In genomic region chr10:53115673-53116398, GRCm38 (mm10) we compare ENCODE assay signal across 11 mouse cellular contexts.
DNase-seq lines count a peak whose midpoint lies in the region; ATAC-seq lines count a peak whose summit lies in the region.
"Had no signal": no experiment of that assay in that cellular context is flagged by ENCODE, and none has a peak within 500 bp of the region (broad histone marks: within the 10 kb centered on the region; RNA-seq: fewer than 3 reads in every experiment).

No protein-coding gene starts in this region.

- 0 out of 2 replicates have a peak, but pooled peaks cover 2% of the 10 kb centered on the region for H3K36me3 ChIP-seq in forebrain, embryonic 13.5 days (ENCODE audit: poor library complexity, severe bottlenecking)
- H3K36me3 ChIP-seq in forebrain, embryonic 12.5 days (replicated peaks) = no peaks in the 10 kb centered on the region
- H3K36me3 ChIP-seq in kidney, embryonic 14.5 days (ENCODE audit: control insufficient read depth, insufficient read depth, low read length) = no peaks in the 10 kb centered on the region
- H3K36me3 ChIP-seq: embryonic facial prominence, embryonic 12.5 days; limb, embryonic 15.5 days had no signal

- peak overlapping the region; percentile 14; the same call in 1 of the 2 replicates for H3K27ac ChIP-seq in forebrain, embryonic 13.5 days
- H3K27ac ChIP-seq in forebrain, embryonic 12.5 days = no peak overlapping the region
- H3K27ac ChIP-seq in kidney, embryonic 14.5 days (ENCODE audit: low read depth, low read length) = no peak overlapping the region; the same call in 1 of the 2 replicates
- H3K27ac ChIP-seq: embryonic facial prominence, embryonic 12.5 days; limb, embryonic 15.5 days had no signal

- no peak overlapping the region for H3K9ac ChIP-seq in forebrain, embryonic 13.5 days
- no peak overlapping the region for H3K9ac ChIP-seq in forebrain, embryonic 12.5 days
- H3K9ac ChIP-seq in kidney, embryonic 14.5 days (ENCODE audit: low read depth, low read length) = no peak overlapping the region
- H3K9ac ChIP-seq: embryonic facial prominence, embryonic 12.5 days; limb, embryonic 15.5 days had no signal

- peak; percentile 76 for DNase-seq in kidney, postnatal 10 days
- peak; percentile 91 for DNase-seq in Muller cell, postnatal 12 days (ENCODE audit: inconsistent ontology term)
- peak; percentile 54 for DNase-seq in kidney, postnatal 14 days
- DNase-seq in ovary, postnatal 10 days (ENCODE audit: low spot score) = no peak
- DNase-seq in yolk sac, embryonic 10.5 days (ENCODE audit: low spot score) = no peak

- H3K9me3 ChIP-seq in forebrain, embryonic 13.5 days (replicated peaks) = no peaks in the 10 kb centered on the region
- H3K9me3 ChIP-seq in forebrain, embryonic 12.5 days = no peaks in the 10 kb centered on the region
- H3K9me3 ChIP-seq in kidney, embryonic 14.5 days (ENCODE audit: control insufficient read depth, low read length) = no peaks in the 10 kb centered on the region
- H3K9me3 ChIP-seq: embryonic facial prominence, embryonic 12.5 days; limb, embryonic 15.5 days had no signal

- no peak overlapping the region for H3K4me3 ChIP-seq in forebrain, embryonic 13.5 days
- H3K4me3 ChIP-seq in forebrain, embryonic 12.5 days (replicated peaks) = no peak overlapping the region
- no peak overlapping the region for H3K4me3 ChIP-seq in kidney, embryonic 14.5 days (ENCODE audit: low read length)
- H3K4me3 ChIP-seq: embryonic facial prominence, embryonic 12.5 days; limb, embryonic 15.5 days; myocyte had no signal

- no peak overlapping the region for H3K4me2 ChIP-seq in forebrain, embryonic 13.5 days
- no peak overlapping the region for H3K4me2 ChIP-seq in forebrain, embryonic 12.5 days
- H3K4me2 ChIP-seq in kidney, embryonic 14.5 days (replicated peaks; ENCODE audit: low read depth, low read length) = no peak overlapping the region
- H3K4me2 ChIP-seq: embryonic facial prominence, embryonic 12.5 days; limb, embryonic 15.5 days had no signal

- no peaks in the 10 kb centered on the region for H3K27me3 ChIP-seq in forebrain, embryonic 13.5 days
- H3K27me3 ChIP-seq in forebrain, embryonic 12.5 days = no peaks in the 10 kb centered on the region
- H3K27me3 ChIP-seq in kidney, embryonic 14.5 days (ENCODE audit: control insufficient read depth, insufficient read depth, low read length) = no peaks in the 10 kb centered on the region
- H3K27me3 ChIP-seq: embryonic facial prominence, embryonic 12.5 days; limb, embryonic 15.5 days had no signal

- ATAC-seq in forebrain, embryonic 13.5 days = peak; percentile 35
- no peak for ATAC-seq in forebrain, embryonic 12.5 days (ENCODE audit: low FRiP score)
- no peak for ATAC-seq in kidney, embryonic 14.5 days (ENCODE audit: low FRiP score, low TSS enrichment)

- peaks cover 13% of the 10 kb centered on the region; the same call in 1 of the 2 replicates for H3K4me1 ChIP-seq in forebrain, embryonic 13.5 days
- H3K4me1 ChIP-seq in forebrain, embryonic 12.5 days = no peaks in the 10 kb centered on the region
- H3K4me1 ChIP-seq in kidney, embryonic 14.5 days (ENCODE audit: control insufficient read depth, insufficient read depth, low read length) = no peaks in the 10 kb centered on the region
- H3K4me1 ChIP-seq: embryonic facial prominence, embryonic 12.5 days; limb, embryonic 15.5 days had no signal

- WGBS in forebrain, embryonic 13.5 days = 52% methylated on average over 7 of the region's 7 CpGs
- WGBS in forebrain, embryonic 12.5 days = 69% methylated on average over 7 of the region's 7 CpGs
- 35% methylated on average over 7 of the region's 7 CpGs for WGBS in kidney, embryonic 14.5 days

Comparison
In these comparisons a context has a peak if more than half of its experiments do, and no peak if none do; other contexts are left out.
1. DNase-seq: peak in kidney, postnatal 10 days (single experiment), Muller cell, postnatal 12 days (single experiment) and kidney, postnatal 14 days (single experiment); none in ovary, postnatal 10 days (single experiment) and yolk sac, embryonic 10.5 days (single experiment).